Mouse (Mus musculus): ENCODE data around the gene Slc38a3. TPM values are rescaled to one million over a fixed set of nuclear protein-coding genes. Genes with fewer than 3 reads are reported as not detected.

Slc38a3 gene
- total and polyA plus RNA-seq, 3 experiments: not detected

DNA sequence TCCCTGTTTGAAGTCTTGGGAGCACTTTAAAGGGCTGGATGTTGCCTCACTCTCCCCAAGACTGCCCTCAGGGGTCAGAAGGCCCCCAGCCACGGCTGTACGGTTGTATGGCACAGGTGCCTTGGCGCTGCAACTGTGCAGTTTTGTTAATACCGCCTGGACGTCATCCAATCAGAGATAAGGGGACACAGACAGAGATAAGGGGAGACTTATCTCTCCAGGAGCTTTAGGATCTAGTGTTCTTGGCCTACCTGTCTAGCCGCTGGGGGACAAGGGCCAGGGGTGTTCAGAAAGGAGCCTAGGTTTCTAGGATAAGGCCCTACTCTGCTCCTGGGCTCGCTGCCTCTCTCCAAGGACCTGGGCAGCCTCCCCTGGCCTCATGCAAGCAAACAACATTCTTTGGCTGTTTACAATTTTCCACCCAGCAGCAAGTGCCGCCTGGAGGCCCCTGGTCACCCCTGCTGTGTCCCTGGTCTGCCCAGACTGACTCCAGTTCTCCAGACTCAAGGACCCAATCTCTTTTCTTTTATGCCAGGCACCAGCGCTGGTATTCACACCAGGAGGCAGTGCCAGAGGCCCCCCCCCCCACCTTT, 61.6 kb downstream of the Slc38a3 start:
- Histone ChIP-seq H3K9ac (ENCODE audit: control insufficient read depth, low read depth, low read length, poor library complexity, severe bottlenecking) (no peak overlapping the region), H3K27me3 (ENCODE audit: control insufficient read depth in 1 of 2, insufficient read depth in 2 of 2, low read length in 2 of 2) (no peaks in the 10 kb centered on the region), H3K79me2 (ENCODE audit: control insufficient read depth, insufficient read depth, low read length, poor library complexity) (peaks cover 2% of the 10 kb centered on the region; the same call in 1 of the 2 replicates), H3K4me3 (ENCODE audit: control insufficient read depth in 1 of 2, insufficient read depth in 1 of 2, low read depth in 2 of 2, low read length in 2 of 2) (no peak overlapping the region), H3K36me3 (ENCODE audit: control insufficient read depth in 1 of 2, insufficient read depth in 2 of 2, low read length in 2 of 2) (peaks cover 0 to 10% of the 10 kb centered on the region in 2 experiments; a peak in 2 of 4 replicates), H3K27ac (ENCODE audit: control insufficient read depth, low read depth, low read length) (no peak overlapping the region), H3K4me1 (ENCODE audit: control insufficient read depth in 1 of 2, insufficient read depth in 2 of 2, low read length in 2 of 2) (peaks cover 3 to 28% of the 10 kb centered on the region in 2 experiments; a peak in 3 of 4 replicates), H3K9me3 (replicated peaks; ENCODE audit: insufficient read depth, low read length) (no peaks in the 10 kb centered on the region)
- DNase-seq (ENCODE audit: low read depth, low spot score): no peak
- TF ChIP-seq MAZ (IDR thresholded peaks at IDR 0.05; ENCODE audit: low read depth, low read length) (no peak), MXI1 (IDR thresholded peaks at IDR 0.05; ENCODE audit: low read depth, low read length) (no peak), USF1 (IDR thresholded peaks at IDR 0.05; ENCODE audit: low read depth, low read length) (no peak), HCFC1 (IDR thresholded peaks at IDR 0.05; ENCODE audit: low read depth, low read length) (no peak), ZMIZ1 (IDR thresholded peaks at IDR 0.05; ENCODE audit: low read depth, low read length) (no peak), CHD2 (IDR thresholded peaks at IDR 0.05; ENCODE audit: low read length) (no peak), MYB (IDR thresholded peaks at IDR 0.05; ENCODE audit: low read depth, low read length) (no peak), MEF2A (IDR thresholded peaks at IDR 0.05; ENCODE audit: extremely low read depth, insufficient replicate concordance, low read depth, low read length, poor library complexity, severe bottlenecking) (no peak), KAT2A (conservative IDR thresholded peaks at IDR 0.05; ENCODE audit: low read depth, low read length) (no peak), ZKSCAN1 (IDR thresholded peaks at IDR 0.05; ENCODE audit: low read depth, low read length) (no peak), CTCF (IDR thresholded peaks at IDR 0.05 in 2 of 3, conservative IDR thresholded peaks at IDR 0.05 in 1 of 3; ENCODE audit: control insufficient read depth in 1 of 3, insufficient read depth in 1 of 3, low read depth in 2 of 3, low read length in 3 of 3, poor library complexity in 1 of 3, severe bottlenecking in 1 of 3) (no peak), ZNF384 (IDR thresholded peaks at IDR 0.05; ENCODE audit: low read depth, low read length) (no peak), USF2 (IDR thresholded peaks at IDR 0.05; ENCODE audit: borderline replicate concordance in 1 of 2, insufficient read depth in 1 of 2, low read depth in 1 of 2, low read length in 2 of 2) (no peak), UBTF (IDR thresholded peaks at IDR 0.05; ENCODE audit: borderline replicate concordance, insufficient read depth, low read depth, low read length) (no peak), GATA1 (IDR thresholded peaks at IDR 0.05; ENCODE audit: low read depth, low read length) (peak; percentile 80), BHLHE40 (IDR thresholded peaks at IDR 0.05; ENCODE audit: borderline replicate concordance, low read depth, low read length) (no peak), EP300 (IDR thresholded peaks at IDR 0.05; ENCODE audit: low read depth in 1 of 2, low read length in 2 of 2) (peak in 1 of 2 experiments; percentile 31; a peak in 1 of 4 replicates), SIN3A (IDR thresholded peaks at IDR 0.05; ENCODE audit: low read length) (no peak), POLR2A (IDR thresholded peaks at IDR 0.05; ENCODE audit: control insufficient read depth in 1 of 2, insufficient read depth in 1 of 2, low read depth in 1 of 2, low read length in 2 of 2, poor library complexity in 1 of 2) (no peak), ELF1 (IDR thresholded peaks at IDR 0.05; ENCODE audit: low read depth, low read length) (no peak), POLR2AphosphoS2 (IDR thresholded peaks at IDR 0.05; ENCODE audit: low read length) (no peak), NRF1 (IDR thresholded peaks at IDR 0.05; ENCODE audit: insufficient read depth, low read depth, low read length, poor library complexity, severe bottlenecking) (no peak), ZC3H11A (IDR thresholded peaks at IDR 0.05; ENCODE audit: low read depth, low read length) (no peak), TBP (IDR thresholded peaks at IDR 0.05; ENCODE audit: low read depth, low read length) (no peak), MAX (IDR thresholded peaks at IDR 0.05; ENCODE audit: low read length) (no peak), RCOR1 (IDR thresholded peaks at IDR 0.05; ENCODE audit: low read depth, low read length) (no peak), TCF12 (IDR thresholded peaks at IDR 0.05; ENCODE audit: low read depth, low read length) (0 out of 2 replicates have a peak, but pooled peaks have one; percentile 33), MYC (IDR thresholded peaks at IDR 0.05; ENCODE audit: low read depth, low read length) (no peak), CHD1 (IDR thresholded peaks at IDR 0.05; ENCODE audit: low read depth, low read length) (no peak), POLR2AphosphoS5 (IDR thresholded peaks at IDR 0.05; ENCODE audit: borderline replicate concordance, low read depth, low read length) (no peak), E2F4 (IDR thresholded peaks at IDR 0.05; ENCODE audit: borderline replicate concordance, low read depth, low read length) (no peak), ETS1 (IDR thresholded peaks at IDR 0.05; ENCODE audit: low read depth, low read length) (0 out of 2 replicates have a peak, but pooled peaks have one; percentile 25)

Measured in MEL (cell line).